Mouse (Mus musculus) kidney, postnatal 10 days (tissue): ENCODE measurements around the gene H2-Q1.
"Not testable (repeated sequence)": the region's sequence is repeated elsewhere in the genome, so short reads cannot be mapped to it uniquely, and the experiment has no call there.

Experiments
- DNase-seq: peaks from one replicate; pipeline ENCODE4 v3.0.0; 2021; ENCODE audit warnings: mixed read lengths

H2-Q1 gene

DNA sequence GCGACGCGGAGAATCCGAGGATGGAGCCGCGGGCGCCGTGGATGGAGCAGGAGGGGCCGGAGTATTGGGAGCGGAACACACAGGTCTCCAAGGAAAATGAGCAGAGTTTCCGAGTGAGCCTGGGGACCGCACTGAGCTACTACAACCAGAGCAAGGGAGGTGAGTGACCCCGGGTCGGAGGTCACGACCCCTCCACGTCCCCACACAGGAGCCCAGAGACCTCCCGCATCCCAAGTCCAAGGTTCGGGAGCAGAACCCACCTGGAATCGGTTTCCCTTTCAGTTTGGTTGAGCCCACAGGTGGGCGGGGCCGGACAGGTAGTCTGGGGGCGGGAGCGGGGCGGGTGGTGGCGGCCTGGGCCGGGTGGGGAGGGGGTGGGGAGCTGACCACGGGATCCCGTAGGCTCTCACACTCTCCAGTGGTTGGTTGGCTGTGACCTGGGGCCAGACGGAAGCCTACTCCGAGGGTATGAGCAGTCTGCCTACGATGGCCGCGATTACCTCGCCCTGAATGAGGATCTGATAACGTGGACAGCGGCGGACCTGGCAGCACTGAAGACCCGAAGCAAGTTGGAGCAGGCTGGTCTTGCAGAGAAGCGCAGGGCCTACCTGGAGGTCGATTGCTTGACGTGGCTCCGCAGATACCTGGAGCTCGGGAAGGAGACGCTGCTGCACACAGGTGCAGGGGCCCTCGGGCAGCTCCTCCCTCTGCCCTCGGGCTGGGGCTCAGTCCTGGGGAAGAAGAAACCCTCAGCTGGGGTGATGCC lies 22.7 kb downstream of the H2-Q1 start:
- DNase-seq, result peak; percentile 34

DNA sequence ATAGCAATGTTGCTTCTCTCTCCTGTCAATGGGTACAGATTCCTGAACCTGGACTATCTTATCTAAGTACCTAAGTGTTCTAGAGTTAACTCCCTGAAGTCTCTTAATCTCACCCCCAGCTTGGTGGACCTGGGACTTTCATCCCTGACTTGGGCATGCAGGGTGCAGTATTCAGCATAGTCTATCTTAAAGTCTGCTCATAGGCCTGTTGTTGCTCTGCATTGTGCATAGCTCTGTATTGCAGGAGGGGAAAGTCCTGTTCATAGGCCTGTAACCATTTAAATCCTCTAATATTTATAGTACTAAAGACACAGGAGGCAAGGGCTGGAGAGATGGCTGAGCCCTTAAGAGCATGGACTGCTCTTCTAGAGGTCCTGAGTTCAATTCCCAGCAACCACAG lies 27.5 kb downstream of the H2-Q1 start:
- not testable (repeated sequence) for DNase-seq

DNA sequence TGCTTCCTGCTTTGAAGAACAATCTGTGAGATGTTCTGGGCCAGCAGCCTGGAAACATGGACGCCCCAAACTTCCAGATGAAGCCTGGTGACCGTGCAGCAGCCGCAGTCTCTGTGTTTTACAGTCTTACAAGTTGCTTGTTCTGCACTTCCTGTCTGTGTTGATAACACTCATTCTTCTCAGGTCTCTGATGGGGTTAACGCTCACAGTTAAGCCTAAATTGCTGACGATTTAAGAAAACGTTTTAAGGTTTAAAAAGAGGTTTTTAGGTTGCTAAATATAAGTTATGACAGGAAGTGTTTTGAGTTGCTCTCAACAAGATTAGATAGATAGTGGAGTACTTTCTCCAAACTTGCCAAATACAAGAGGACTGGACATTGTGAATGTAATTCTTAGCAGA lies 33.1 kb downstream of the H2-Q1 start:
- not testable (repeated sequence) for DNase-seq

DNA sequence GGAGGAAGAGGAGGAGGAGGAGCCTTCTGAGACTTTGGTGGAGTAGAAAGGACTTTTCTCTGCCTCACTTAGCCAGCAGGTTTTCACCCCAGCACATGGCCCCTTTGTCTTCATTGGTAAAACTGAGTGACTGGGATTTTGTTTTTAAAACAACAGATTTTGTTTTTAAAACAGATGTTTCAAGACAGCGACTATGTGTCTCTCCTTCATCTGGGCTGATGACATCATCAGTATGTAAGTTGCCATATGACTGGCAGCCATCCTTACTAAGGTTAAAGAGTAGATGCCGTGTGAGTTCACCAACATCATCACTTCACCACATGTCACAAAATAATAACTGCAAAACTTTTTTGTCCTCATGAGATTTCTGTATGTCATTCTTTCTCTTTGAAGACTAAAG lies 33.9 kb downstream of the H2-Q1 start:
- DNase-seq, result no peak

DNA sequence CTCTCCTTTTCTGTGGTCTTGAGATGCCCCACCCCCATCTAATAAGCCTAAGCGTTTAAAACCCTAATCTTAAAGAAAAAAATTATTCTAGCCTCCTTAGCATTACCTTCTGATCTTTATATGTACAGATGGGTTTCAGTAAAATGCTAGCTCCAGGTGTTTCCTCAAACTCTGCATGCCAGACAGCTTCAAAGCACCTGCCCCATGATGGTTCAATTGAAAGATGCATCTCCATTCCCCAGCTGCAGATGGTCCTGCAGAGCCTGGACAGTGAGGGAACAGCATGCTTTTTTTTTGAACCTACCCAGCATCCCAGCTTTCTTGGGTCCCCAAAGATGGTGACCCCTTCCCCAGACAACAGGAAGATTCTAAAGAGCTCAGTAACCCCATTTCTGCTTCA lies 36.9 kb downstream of the H2-Q1 start:
- no peak for DNase-seq

DNA sequence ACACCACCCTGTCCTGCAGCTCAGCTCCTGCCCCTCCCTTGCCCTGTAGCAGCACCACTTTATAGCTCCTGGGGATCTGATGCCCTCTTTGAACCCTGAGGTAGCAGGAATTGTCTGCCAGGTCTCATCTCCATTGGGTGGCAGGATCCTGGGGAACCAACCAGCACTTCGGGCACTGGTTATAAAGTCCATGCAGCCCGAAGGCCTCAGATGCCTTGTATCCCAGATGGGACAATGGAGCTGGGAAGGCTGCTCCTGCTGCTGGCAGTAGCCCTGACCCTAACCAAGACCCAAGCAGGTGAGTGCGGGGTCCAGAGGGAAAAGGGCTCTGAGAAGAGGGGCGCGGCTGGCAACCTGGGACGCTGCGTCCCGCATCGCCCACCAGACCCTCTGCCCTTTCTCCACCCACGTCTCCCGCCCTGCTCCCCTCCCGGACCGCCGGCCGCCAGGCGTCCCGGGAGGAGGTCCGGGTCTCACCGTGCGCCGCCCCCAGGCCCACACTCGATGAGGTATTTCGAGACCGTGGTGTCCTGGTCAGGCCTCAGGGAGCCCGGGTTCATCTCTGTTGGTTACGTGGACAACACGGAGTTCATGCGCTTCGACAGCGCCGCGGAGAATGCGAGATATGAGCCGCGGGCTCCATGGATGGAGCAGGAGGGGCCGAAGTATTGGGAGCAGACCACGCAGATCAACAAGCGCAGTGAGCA lies 38.7 kb downstream of the H2-Q1 start:
- DNase-seq, result no peak

DNA sequence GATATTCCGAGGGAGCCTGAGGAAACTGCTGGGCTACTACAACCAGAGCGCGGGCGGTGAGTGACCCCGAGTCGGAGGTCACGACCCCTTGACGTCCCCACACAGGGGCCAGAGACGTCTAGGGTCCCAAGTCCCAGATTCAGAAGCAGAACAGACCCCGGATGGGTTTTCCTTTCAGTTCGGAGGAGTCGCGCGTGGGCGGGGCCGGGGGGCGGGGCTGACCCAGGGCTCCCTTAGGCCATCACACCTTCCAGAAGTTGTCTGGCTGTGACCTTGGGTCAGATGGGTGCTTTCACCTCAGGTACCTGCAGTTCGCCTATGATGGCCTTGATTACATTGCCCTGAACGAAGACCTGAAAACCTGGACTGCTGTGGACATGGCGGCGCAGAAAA lies 39.3 kb downstream of the H2-Q1 start:
- no peak for DNase-seq
